Mouse (Mus musculus) brown adipose tissue, adult 24 weeks (tissue): ENCODE data around the gene Patl2. TPM values are rescaled to one million over a fixed set of nuclear protein-coding genes. Genes with fewer than 3 reads are reported as not detected.

Source experiments
- H3K27ac ChIP-seq: fragments of 200-500 bp; replicated peaks from 2 replicates; pipeline ENCODE4 v1.5.1; 2012; ENCODE audit warnings: low read depth, mild to moderate bottlenecking, low read length
- H3K4me1 ChIP-seq: fragments of 200-500 bp; 2 replicates; pipeline ENCODE4 v1.6.1; 2012; ENCODE audit warnings: low read length, mixed read lengths; ENCODE audit not compliant: control insufficient read depth, insufficient read depth, insufficient read length
- H3K4me3 ChIP-seq: fragments of 200-500 bp; 2 replicates; pipeline ENCODE4 v1.5.1; 2012; ENCODE audit warnings: low read depth, mild to moderate bottlenecking, low read length, moderate library complexity; ENCODE audit not compliant: insufficient read depth
- polyA plus RNA-seq: library from polyadenylated mRNA; stranded (reverse); fragments of >200 nt; gene quantifications from 2 replicates; pipeline ENCODE4 v1.2.4, GENCODE M21; 2012; ENCODE audit not compliant: missing spikeins, insufficient read depth, insufficient read length

The Patl2 gene
- polyA plus RNA-seq, 1 experiment: not detected

- Histone ChIP-seq H3K4me3 (no peak overlapping the region), H3K27ac (no peak overlapping the region), H3K4me1 (no peaks in the 10 kb centered on the region)
Observed at GRCm38 (mm10) chr2:122201501-122201900, 15.5 kb upstream of the Patl2 start.

- Histone ChIP-seq H3K4me3 (no peak overlapping the region), H3K27ac (no peak overlapping the region), H3K4me1 (no peaks in the 10 kb centered on the region)
Observed at GRCm38 (mm10) chr2:122194509-122194929, 8.5 kb upstream of the Patl2 start.

- Histone ChIP-seq H3K27ac (no peak overlapping the region), H3K4me1 (no peaks in the 10 kb centered on the region), H3K4me3 (no peak overlapping the region)
Observed at GRCm38 (mm10) chr2:122191849-122192248, 5.9 kb upstream of the Patl2 start.

- no peak overlapping the region for H3K4me3 ChIP-seq
- no peak overlapping the region for H3K27ac ChIP-seq
- H3K4me1 ChIP-seq: no peaks in the 10 kb centered on the region
Observed at GRCm38 (mm10) chr2:122186751-122187150, 762 bp upstream of the Patl2 start.

GRCm38 (mm10) chr2:122185086-122185485 is 903 bp downstream of the Patl2 start:
- H3K4me1 ChIP-seq: no peaks in the 10 kb centered on the region
- no peak overlapping the region for H3K4me3 ChIP-seq
- H3K27ac ChIP-seq: no peak overlapping the region

- Histone ChIP-seq H3K4me1 (no peaks in the 10 kb centered on the region), H3K27ac (no peak overlapping the region), H3K4me3 (no peak overlapping the region)
Observed at GRCm38 (mm10) chr2:122180051-122180822, 5.8 kb downstream of the Patl2 start.

- no peak overlapping the region for H3K27ac ChIP-seq
- no peak overlapping the region for H3K4me3 ChIP-seq
- no peaks in the 10 kb centered on the region for H3K4me1 ChIP-seq
Observed at GRCm38 (mm10) chr2:122172188-122172587, 13.8 kb downstream of the Patl2 start.

- H3K27ac ChIP-seq: no peak overlapping the region
- no peaks in the 10 kb centered on the region for H3K4me1 ChIP-seq
- no peak overlapping the region for H3K4me3 ChIP-seq
Observed at GRCm38 (mm10) chr2:122171292-122171691, 14.7 kb downstream of the Patl2 start.

GRCm38 (mm10) chr2:122164293-122164692 is 21.7 kb downstream of the Patl2 start:
- no peaks in the 10 kb centered on the region; the same call in none of the 2 replicates for H3K4me1 ChIP-seq
- H3K4me3 ChIP-seq: peak overlapping the region; percentile 26; the same call in 1 of the 2 replicates
- 0 out of 2 replicates have a peak overlapping the region, but pooled peaks have one; percentile 24 for H3K27ac ChIP-seq

GRCm38 (mm10) chr2:122163430-122164195 is 22.4 kb downstream of the Patl2 start:
- H3K27ac ChIP-seq: 0 out of 2 replicates have a peak overlapping the region, but pooled peaks have one; percentile 24
- peak overlapping the region; percentile 26; the same call in 1 of the 2 replicates for H3K4me3 ChIP-seq
- no peaks in the 10 kb centered on the region; the same call in none of the 2 replicates for H3K4me1 ChIP-seq

- H3K4me3 ChIP-seq: no peak overlapping the region
- H3K4me1 ChIP-seq: no peaks in the 10 kb centered on the region; the same call in none of the 2 replicates
- H3K27ac ChIP-seq: no peak overlapping the region
Observed at GRCm38 (mm10) chr2:122162529-122162928, 23.5 kb downstream of the Patl2 start.

GRCm38 (mm10) chr2:122161542-122161941 is 24.4 kb downstream of the Patl2 start:
- Histone ChIP-seq H3K27ac (no peak overlapping the region), H3K4me3 (no peak overlapping the region), H3K4me1 (no peaks in the 10 kb centered on the region; the same call in none of the 2 replicates)

- H3K27ac ChIP-seq: no peak within 1 kb of the TSS
- no peaks in the 10 kb centered on the region; the same call in none of the 2 replicates for H3K4me1 ChIP-seq
- no peak within 1 kb of the TSS for H3K4me3 ChIP-seq
Observed at GRCm38 (mm10) chr2:122160680-122161079, 25.3 kb downstream of the Patl2 start, which contains the start of gene Trim69. Trim69 (plus strand) TSS chr2:122160700.

GRCm38 (mm10) chr2:122159667-122160066 is 26.3 kb downstream of the Patl2 start:
- H3K27ac ChIP-seq: no peak overlapping the region

GRCm38 (mm10) chr2:122158362-122158802 is 27.6 kb downstream of the Patl2 start:
- Histone ChIP-seq H3K4me3 (no peak overlapping the region), H3K4me1 (no peaks in the 10 kb centered on the region), H3K27ac (no peak overlapping the region; the same call in 1 of the 2 replicates)

More at GRCm38 (mm10) chr2:122159667-122160066, 26.3 kb downstream of the Patl2 start:
- H3K4me3 ChIP-seq: no peak overlapping the region
- H3K4me1 ChIP-seq: no peaks in the 10 kb centered on the region; the same call in none of the 2 replicates
